Mouse (Mus musculus) kidney, adult 2 months (tissue): ENCODE results near the gene Nfib.

Experiments
- CTCF ChIP-seq: fragments of 200-500 bp; conservative IDR thresholded peaks from 2 replicates; pipeline ENCODE4 v1.5.1; 2011; ENCODE audit warnings: low read depth, mild to moderate bottlenecking, control low read depth, low read length, moderate library complexity, mixed read lengths; ENCODE audit not compliant: insufficient read depth, insufficient read length
- POLR2A ChIP-seq: fragments of 200-500 bp; IDR thresholded peaks from one replicate; pipeline ENCODE4 v1.6.1; 2011; ENCODE audit warnings: low read depth, low read length, control low read depth

DNA sequence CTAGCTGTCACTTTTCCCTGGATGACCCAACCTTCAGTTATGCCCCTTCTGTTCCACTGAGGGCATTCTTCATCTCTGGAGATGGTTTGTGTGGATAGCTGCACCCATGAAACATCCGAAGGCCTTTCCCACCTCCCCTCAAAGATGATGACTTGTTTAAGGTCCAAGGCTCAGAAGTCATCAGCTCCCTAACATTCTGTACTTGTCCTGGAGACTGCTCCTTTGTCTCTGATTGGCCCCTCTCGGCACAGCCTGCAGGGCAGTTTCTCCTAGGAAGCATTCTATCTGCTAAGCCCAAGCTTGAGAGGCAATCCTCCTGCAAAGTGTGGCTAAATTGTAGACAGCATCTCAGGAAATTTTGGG lies 165.5 kb downstream of the Nfib start:
- no peak for TF ChIP-seq CTCF
- no peak for TF ChIP-seq POLR2A
